8 mouse cellular contexts compared by ENCODE assay signal in genomic region chr11:77766351-77767001, GRCm38 (mm10). TPM values are rescaled to one million over a fixed set of nuclear protein-coding genes. Genes with fewer than 3 reads are reported as not detected.
DNase-seq lines count a peak whose midpoint lies in the region; ATAC-seq and TF ChIP-seq lines count a peak whose summit lies in the region.

No protein-coding gene starts in this region.

- DNase-seq in 416B (ENCODE audit: low read depth) (peak; percentile 73), G1E (ENCODE audit: low spot score) (peak; percentile 72)
- DNase-seq in heart, postnatal 14 days = peak; percentile 69
- DNase-seq in kidney, postnatal 4 days = peak; percentile 78 to 86
- DNase-seq in lung, postnatal 14 days = peak; percentile 69
- DNase-seq in right cerebral cortex, adult 2 months (ENCODE audit: low spot score in 2 of 2) = peak; percentile 57 to 60
- no peak for DNase-seq in ovary, postnatal 10 days (ENCODE audit: low spot score)

- H3K4me2 ChIP-seq in embryonic facial prominence, embryonic 15.5 days (replicated peaks) = peak overlapping the region; percentile 62

- peaks cover 9% of the 10 kb centered on the region for H3K27me3 ChIP-seq in G1E (ENCODE audit: insufficient read depth, low read length)
- no peaks in the 10 kb centered on the region for H3K27me3 ChIP-seq in embryonic facial prominence, embryonic 15.5 days

- peak overlapping the region; percentile 26; the same call in 1 of the 2 replicates for H3K9ac ChIP-seq in embryonic facial prominence, embryonic 15.5 days

- no peak for TF ChIP-seq CTCF in G1E (IDR thresholded peaks at IDR 0.05; ENCODE audit: low read depth, low read length)

- H3K9me3 ChIP-seq in G1E (replicated peaks) = no peaks in the 10 kb centered on the region
- H3K9me3 ChIP-seq in embryonic facial prominence, embryonic 15.5 days (replicated peaks) = no peaks in the 10 kb centered on the region

- intact Hi-C loops in heart, postnatal 14 days (cut with DNase I) = no loop called here

- H3K4me3 ChIP-seq in G1E (ENCODE audit: low read depth, low read length) = peak overlapping the region; percentile 79
- H3K4me3 ChIP-seq in embryonic facial prominence, embryonic 15.5 days (replicated peaks) = peak overlapping the region; percentile 35

- ATAC-seq in G1E (ENCODE audit: extremely low read depth, insufficient number of reproducible peaks, low FRiP score, poor library complexity, severe bottlenecking) = peak; percentile 43
- 0 out of 2 replicates have a peak, but pooled peaks have one; percentile 40 for ATAC-seq in embryonic facial prominence, embryonic 15.5 days (ENCODE audit: insufficient number of reproducible peaks, low FRiP score, low TSS enrichment, low read depth)

- peaks cover 77% of the 10 kb centered on the region for H3K4me1 ChIP-seq in G1E (ENCODE audit: insufficient read depth, low read depth, low read length)
- peaks cover 36% of the 10 kb centered on the region for H3K4me1 ChIP-seq in embryonic facial prominence, embryonic 15.5 days

- H3K27ac ChIP-seq in embryonic facial prominence, embryonic 15.5 days (replicated peaks) = peak overlapping the region; percentile 39; the same call in 1 of the 2 replicates

- H3K36me3 ChIP-seq in G1E (replicated peaks) = peaks cover 4% of the 10 kb centered on the region
- no peaks in the 10 kb centered on the region for H3K36me3 ChIP-seq in embryonic facial prominence, embryonic 15.5 days

- 5% methylated on average over 35 of the region's 35 CpGs for WGBS in embryonic facial prominence, embryonic 15.5 days

RNA-seq across cellular contexts. Expression of gene Myo18a, which starts 3.4 kb away (rescaled TPM):
- 53.1 and 57.0 TPM in 2 replicates for total RNA-seq in G1E (2014; fragmentation: Nextera tagmentation)
- 28.8 and 32.7 TPM in 2 replicates for total RNA-seq in G1E (2017)
- 41.9 and 59.4 TPM in 2 replicates for polyA plus RNA-seq in G1E (2012)
- polyA plus RNA-seq in embryonic facial prominence, embryonic 15.5 days (2015; fragmentation: Nextera tagmentation; extraction: Ambion mirVana) = 56.3 and 58.9 TPM in 2 replicates
- total RNA-seq in heart, postnatal 14 days (2021) = 100 to 1,000 TPM; 252 to 259 TPM

RNA-seq across cellular contexts. Expression of gene Gm10277, which starts 21.1 kb away (rescaled TPM):
- not detected in 2 replicates for total RNA-seq in G1E (2014; fragmentation: Nextera tagmentation)
- 0.23 and 0.33 TPM in 2 replicates for total RNA-seq in G1E (2017)
- not detected in 2 replicates for polyA plus RNA-seq in G1E (2012)
- 1.3 and 1.4 TPM in 2 replicates for polyA plus RNA-seq in embryonic facial prominence, embryonic 15.5 days (2015; fragmentation: Nextera tagmentation; extraction: Ambion mirVana)
- not detected for total RNA-seq in heart, postnatal 14 days (2021)

RNA-seq across cellular contexts. Expression of gene Cryba1, which starts 41.4 kb away (rescaled TPM):
- total RNA-seq in G1E (2014; fragmentation: Nextera tagmentation) = not detected in 2 replicates
- total RNA-seq in G1E (2017) = 0.27 TPM in 1 of 2 replicates, not detected in the other
- polyA plus RNA-seq in G1E (2012) = not detected in 2 replicates
- polyA plus RNA-seq in embryonic facial prominence, embryonic 15.5 days (2015; fragmentation: Nextera tagmentation; extraction: Ambion mirVana) = 6.0 and 7.2 TPM in 2 replicates
- not detected for total RNA-seq in heart, postnatal 14 days (2021)

Comparison
In these comparisons a context has a peak if more than half of its experiments do, and no peak if none do; other contexts are left out.
1. RNA of gene Myo18a, which starts 3.4 kb away (total RNA-seq): 252 to 259 TPM in heart, postnatal 14 days; 28.8 to 57.0 TPM in G1E; every median in the first group is over 4 times any median in the second.